Mouse (Mus musculus) liver, adult (tissue): ENCODE measurements around the gene Lrp1.
A peak's percentile ranks its signal among the peaks of the same experiment; 100 is the strongest.

ENCODE experiments used
- GATA4 ChIP-seq: IDR thresholded peaks from 2 replicates; pipeline ENCODE4 v1.6.1; 2014; ENCODE audit warnings: mild to moderate bottlenecking, low read length; ENCODE audit not compliant: insufficient replicate concordance

Lrp1 gene

GRCm38 (mm10) chr10:127516576-127517260 lies 104.2 kb downstream of the Lrp1 start:
- TF ChIP-seq GATA4: no peak

GRCm38 (mm10) chr10:127515983-127516459 lies 104.9 kb downstream of the Lrp1 start:
- TF ChIP-seq GATA4: no peak

- no peak for TF ChIP-seq GATA4
Measured at GRCm38 (mm10) chr10:127515271-127515982, 105.5 kb downstream of the Lrp1 start.

- TF ChIP-seq GATA4: no peak
Measured at GRCm38 (mm10) chr10:127514764-127515163, 106.2 kb downstream of the Lrp1 start, which contains the start of gene Ndufa4l2. Gene Ndufa4l2, plus strand, starts transcription at chr10:127514967.

- TF ChIP-seq GATA4: no peak
Measured at GRCm38 (mm10) chr10:127514111-127514698, 106.7 kb downstream of the Lrp1 start.

- no peak for TF ChIP-seq GATA4
Measured at GRCm38 (mm10) chr10:127513501-127514091, 107.4 kb downstream of the Lrp1 start.

- peak; percentile 73; the same call in 1 of the 2 replicates for TF ChIP-seq GATA4
Measured at GRCm38 (mm10) chr10:127512813-127513212, 108.1 kb downstream of the Lrp1 start.

GRCm38 (mm10) chr10:127512307-127512666 lies 108.7 kb downstream of the Lrp1 start:
- no peak for TF ChIP-seq GATA4

GRCm38 (mm10) chr10:127511634-127512306 lies 109.2 kb downstream of the Lrp1 start:
- TF ChIP-seq GATA4: no peak

- no peak for TF ChIP-seq GATA4
Measured at GRCm38 (mm10) chr10:127510895-127511617, 109.9 kb downstream of the Lrp1 start.

- TF ChIP-seq GATA4: no peak
Measured at GRCm38 (mm10) chr10:127509837-127510701, 110.9 kb downstream of the Lrp1 start.

- TF ChIP-seq GATA4: no peak
Measured at GRCm38 (mm10) chr10:127509051-127509836, 111.7 kb downstream of the Lrp1 start.

GRCm38 (mm10) chr10:127508239-127508638 lies 112.7 kb downstream of the Lrp1 start:
- TF ChIP-seq GATA4: no peak
